Mouse (Mus musculus) kidney, postnatal 14 days (tissue): ENCODE results near the gene Stx8.

ENCODE experiments used
- DNase-seq: peaks from one replicate; pipeline ENCODE4 v3.0.0; 2022; ENCODE audit warnings: mixed read lengths

Stx8 gene

DNA sequence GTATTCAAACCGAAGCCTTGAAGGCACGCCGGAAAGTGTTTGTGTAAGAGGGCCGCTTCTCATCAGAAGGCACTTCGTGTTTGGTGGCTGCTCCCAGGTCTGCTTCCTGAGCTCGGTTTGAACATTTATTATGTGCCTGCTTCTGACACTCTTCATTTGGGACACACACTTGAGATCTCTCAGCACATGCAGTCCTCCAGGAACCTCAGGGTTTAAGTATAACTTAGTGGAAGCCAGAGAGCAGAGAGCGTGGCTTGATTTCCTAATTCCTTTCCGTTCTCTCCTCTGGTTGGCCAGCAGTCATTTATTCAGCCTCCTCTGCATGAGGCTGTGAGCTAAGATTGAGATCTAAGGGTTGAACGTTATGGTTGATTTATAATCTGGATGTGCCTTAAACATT is 71.1 kb downstream of the Stx8 start:
- DNase-seq: peak; percentile 27

DNA sequence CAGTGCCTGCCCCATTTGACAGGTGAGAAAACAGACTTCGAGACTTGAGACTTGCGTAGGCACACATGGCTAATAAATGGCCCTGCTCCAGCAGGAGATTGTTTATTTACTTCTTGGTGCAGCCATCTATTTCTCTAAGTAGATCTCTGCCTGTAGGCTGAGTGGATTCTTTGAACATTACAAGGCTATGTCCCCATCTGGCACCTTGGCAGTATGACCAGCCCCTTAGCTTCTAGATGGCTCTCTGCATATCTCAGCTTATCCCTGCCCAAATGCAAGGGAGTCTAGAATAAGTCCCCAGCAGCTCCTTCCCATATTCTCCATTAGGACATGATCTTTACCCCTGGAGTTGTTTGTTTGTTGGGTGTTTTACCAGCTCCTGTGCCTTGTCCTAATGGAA is 72.1 kb downstream of the Stx8 start:
- no peak for DNase-seq

DNA sequence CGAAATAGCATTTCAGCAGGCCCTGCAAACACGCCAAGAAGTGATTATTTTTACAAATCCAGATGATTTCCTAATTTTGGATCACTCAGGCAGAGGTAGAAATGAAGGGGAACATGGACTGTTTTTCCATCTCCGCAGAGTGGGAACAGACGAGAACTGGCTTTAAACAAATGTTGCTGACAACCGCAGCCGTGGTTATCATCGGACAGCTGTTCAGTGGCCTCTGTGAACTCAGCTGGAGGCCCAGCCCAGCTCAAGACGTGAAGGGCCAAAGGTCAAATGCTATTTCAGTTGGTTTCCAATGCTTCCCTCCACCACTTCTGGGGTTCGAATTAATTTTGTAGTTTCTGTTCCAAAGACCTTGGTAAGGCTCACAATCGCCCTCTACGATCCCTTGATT is 78.2 kb downstream of the Stx8 start:
- peak; percentile 66 for DNase-seq

DNA sequence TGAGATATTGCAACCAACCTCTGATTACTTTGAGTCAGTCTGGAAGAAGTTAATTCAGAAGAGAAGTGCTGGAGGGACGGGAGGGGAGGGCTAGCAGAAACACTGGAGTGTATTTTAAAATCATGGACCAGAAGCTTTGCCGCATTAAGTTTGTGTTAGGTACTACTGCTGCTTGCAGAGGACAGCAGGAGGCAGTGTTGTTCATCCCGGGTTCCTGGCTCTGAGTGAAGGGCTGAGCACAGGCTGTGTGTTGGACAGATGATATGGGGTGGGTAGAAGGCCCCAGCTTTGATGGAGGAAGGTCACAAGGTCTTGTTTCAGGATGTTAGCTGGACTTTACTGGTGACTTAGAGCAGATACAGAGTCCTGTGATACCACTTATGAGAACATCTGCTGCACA is 80.9 kb downstream of the Stx8 start:
- no peak for DNase-seq

- no peak for DNase-seq
Observed at GRCm38 (mm10) chr11:68049261-68050165, 83.5 kb downstream of the Stx8 start.

DNA sequence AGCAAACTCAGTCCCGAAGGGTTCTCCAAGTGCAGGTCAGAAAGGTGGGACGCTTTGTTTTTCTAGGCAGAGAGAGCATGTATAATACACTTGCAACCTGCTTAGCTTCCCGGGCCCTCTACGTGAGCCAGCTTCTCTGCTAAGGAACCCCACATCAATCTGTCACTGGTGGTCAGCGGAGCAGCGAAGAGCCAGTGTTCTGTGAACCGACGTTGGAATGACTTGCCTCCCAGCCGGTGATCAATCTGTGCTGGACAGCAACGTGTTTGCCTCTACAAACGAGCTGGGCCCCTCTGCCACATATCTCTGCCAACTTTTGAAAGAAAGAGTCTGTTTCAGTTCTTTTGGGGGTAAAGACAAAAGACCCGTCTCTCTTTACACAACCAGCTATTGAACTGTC is 84.7 kb downstream of the Stx8 start:
- DNase-seq: no peak

GRCm38 (mm10) chr11:68051305-68051704 is 85.3 kb downstream of the Stx8 start:
- no peak for DNase-seq

DNA sequence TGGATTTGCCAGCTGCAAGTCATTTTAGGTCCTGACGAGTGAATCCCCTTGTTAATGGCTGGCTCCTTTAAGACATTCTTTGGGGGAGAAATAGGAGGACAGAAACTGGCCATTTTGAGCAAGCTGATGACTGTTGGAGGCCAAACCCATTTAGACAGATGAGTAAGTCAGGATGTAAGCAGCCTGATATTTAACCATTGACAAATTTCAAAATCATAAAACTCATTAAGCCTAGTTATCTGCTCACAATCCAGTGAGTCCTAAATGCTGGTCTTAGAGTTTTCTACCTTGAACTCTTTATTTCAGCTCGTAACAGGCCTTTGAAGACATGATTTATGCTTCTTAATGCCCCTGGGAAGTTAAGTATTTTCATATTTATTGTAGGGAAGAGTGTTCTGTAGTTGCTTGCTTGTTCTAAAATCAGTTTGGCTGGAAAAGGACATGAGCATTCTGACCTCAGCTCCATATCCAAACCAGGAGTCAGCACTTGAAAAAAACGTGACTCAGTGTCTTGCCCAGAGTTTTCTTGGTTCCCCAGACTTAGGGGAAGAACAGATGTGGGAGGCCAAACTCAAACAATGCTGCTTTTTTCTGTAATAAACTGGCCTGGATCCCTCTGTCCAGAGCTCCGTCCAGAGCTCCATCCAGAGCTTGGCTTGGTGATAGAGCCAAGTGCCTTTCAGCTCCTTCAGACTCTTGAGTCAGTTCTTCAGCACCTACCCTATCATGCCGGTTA is 92.6 kb downstream of the Stx8 start:
- no peak for DNase-seq

DNA sequence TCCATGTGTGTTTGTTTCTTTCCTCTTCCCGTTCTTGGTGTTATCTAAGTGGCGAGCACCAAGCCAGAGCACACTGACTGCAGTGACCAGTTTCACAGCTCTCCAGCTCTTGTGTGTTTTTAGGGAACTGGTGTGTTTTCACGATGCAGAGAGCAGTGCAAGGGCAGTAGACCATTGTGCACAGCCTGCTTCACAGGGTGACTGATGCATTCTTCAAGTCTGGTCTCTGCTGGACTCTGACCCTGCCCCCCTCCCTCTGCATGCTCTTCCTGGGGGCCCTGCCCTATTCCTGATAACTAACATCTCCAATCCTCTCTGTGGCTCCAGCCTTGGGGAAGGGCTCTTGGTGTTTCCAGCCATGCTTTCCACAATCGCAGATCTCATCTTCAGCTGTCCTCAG is 94.7 kb downstream of the Stx8 start:
- DNase-seq: no peak

DNA sequence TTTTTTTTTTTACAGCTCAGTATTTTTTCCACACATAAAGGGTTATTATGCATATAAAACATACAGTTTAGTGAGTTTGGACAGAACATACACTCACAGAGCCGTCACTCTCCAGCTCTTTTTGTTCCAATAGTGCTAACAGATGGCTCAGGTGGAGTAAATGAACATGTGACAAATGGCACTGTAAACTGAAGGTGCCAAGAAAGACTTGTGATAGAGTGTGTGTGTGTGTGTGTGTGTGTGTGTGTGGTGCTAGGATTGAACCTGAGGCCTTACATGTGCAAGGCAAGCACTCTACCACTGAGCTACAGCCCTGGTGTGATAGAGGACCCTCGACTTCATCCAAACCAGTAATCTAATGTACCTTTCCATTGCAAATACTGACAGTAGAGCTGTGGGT is 96.1 kb downstream of the Stx8 start:
- no peak for DNase-seq

DNA sequence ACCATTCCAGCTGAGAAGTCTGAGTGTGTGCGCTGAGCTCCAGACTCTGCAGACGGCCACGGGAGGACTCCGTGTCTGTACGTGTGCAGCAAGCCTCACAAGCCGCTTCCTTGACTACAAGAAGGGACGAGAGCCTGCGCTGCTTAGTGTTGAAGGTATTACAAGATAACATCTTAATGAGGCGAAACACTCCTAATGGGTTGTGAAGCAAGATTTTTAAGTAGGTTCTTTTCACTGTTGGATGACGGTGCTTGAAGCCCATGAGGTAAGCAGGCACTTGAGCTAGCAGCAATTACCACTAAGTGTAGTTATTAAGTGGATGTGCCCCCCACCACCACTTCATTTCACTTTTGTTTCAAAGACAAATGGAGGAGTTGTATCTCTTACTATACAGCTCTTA is 101.8 kb downstream of the Stx8 start:
- DNase-seq: no peak

DNA sequence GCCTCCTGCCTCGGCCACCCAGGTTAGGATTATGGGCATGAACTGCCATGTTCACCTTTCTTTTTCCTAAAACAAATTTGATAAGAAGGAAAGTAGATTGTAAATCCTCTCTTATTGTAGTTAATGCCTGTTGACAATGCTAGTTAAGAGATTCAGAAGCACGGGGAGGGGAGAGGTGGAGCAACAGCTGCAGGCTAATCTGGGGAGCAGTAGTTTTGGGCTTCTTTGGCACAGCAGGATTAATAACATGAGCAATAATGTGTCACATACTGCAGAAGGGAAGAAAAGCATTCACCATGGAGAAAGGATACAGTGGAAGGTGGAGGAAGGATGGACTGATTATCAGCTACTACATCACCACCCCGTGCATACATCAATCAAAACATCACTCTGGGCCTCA is 104.1 kb downstream of the Stx8 start:
- DNase-seq: no peak

GRCm38 (mm10) chr11:68071836-68072235 is 105.8 kb downstream of the Stx8 start:
- no peak for DNase-seq

DNA sequence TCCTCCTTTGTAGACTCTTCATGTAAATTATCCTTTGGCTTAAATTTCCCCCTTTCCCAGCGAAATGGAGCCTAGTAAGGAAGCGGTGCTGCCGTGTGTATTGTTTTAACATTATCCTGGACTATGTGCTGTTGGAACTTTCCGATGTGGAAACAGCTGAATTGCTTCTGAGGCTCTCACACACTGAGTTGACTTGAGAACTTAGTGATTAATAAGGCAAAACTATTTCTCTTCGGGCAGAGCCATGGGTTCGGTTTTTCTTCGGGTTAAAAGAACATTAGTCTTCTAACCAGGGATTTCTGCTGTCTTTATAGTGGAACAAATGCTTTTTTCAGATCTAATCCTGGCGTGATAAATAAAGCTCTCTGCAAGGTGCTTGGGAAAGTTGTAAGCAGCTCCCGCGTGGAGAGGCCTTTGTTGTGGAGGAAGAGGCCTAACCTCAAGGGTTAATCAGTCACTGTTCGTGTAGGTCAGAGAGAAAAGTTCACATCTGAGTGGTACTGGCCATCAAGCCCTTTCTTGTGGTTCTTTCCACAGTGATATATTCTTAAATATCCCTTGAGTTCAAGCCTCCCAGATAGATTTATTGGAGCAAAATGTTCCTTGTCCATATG is 106.7 kb downstream of the Stx8 start:
- DNase-seq: no peak

DNA sequence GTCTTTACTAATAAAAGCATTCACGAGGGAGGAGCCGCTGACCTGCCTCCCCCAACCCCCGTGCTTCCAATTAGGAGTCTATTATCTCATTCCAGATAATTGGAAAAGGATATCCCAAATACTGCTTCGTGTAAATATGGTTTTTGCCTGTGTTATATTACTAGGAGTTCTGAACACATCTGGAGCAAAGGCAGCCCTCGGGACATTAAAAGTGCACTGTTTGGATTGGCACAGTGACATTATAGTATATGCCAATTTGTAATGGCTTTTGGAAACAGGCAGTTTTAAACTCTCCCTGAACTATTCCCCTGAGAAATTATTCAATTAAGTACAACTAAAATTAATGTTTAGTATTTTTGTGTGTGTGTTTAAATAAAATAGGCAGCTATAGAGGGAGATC is 108.7 kb downstream of the Stx8 start:
- no peak for DNase-seq

GRCm38 (mm10) chr11:68075331-68075730 is 109.3 kb downstream of the Stx8 start:
- no peak for DNase-seq

DNA sequence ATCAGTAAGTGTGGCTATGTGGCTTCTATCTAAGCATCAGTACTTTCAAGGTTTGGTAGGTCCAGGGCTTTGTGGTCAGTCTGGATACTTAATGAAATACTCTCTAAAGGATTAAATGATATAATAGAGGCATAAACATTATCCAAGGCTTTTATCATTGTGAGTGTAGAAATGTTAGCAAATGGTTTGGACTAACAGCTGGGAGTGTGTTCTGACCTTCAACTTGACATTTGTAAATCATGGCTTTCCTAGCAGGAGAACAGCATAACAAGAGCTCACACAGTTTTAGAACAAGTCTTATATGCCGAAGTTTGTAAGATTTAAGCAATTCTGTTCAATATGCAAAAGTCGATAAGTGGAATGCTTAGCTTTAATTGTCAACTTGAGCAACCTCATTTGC is 113.8 kb downstream of the Stx8 start:
- DNase-seq: no peak

- DNase-seq: no peak
Observed at GRCm38 (mm10) chr11:68080999-68081398, 115.0 kb downstream of the Stx8 start.

- DNase-seq: no peak
Observed at GRCm38 (mm10) chr11:68082756-68083155, 116.8 kb downstream of the Stx8 start.

DNA sequence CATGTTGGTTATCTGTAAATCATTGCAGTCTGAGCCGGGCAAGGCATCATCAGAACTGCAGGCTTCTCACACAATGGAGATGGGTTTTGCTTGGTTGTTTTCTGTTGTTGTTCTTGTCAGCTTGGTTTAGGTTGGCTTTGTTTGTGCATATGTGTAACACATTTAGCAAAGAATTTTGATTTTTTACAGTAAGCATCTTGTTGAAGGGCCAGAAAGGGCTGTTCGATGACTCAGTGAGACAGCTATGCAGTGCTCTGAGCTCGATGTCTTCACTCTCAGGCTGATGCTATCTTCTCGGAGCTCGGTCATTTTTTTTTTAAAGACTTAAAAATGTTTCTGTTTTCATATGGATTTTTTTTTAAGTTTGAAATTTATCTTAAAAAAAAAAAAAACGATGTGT is 117.6 kb downstream of the Stx8 start:
- no peak for DNase-seq

GRCm38 (mm10) chr11:68086221-68086620 is 120.2 kb downstream of the Stx8 start:
- no peak for DNase-seq

DNA sequence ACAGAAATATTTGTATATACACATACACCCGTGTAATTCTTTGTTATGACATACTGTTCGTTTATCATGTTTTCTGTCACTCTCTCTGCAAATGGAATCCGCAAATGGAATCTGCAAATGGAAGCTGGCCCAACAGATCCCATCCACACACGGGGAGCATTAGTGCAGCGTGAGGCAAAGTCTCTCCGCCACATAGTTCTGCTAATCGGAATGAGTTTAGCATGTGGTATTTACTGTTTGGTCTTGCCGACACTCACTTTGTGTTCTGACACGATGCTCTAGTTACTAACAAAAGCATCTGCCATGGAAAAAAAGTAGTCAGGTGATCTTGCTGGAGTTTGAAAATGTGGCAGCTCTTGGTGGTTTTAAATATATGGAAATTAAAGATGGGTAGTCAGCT is 123.4 kb downstream of the Stx8 start:
- no peak for DNase-seq

GRCm38 (mm10) chr11:68089885-68090592 is 124.0 kb downstream of the Stx8 start:
- no peak for DNase-seq
